Mouse (Mus musculus) heart, postnatal 14 days (tissue): ENCODE results near the gene Tmem8b. TPM values are rescaled to one million over a fixed set of nuclear protein-coding genes. Genes with fewer than 3 reads are reported as not detected.
A peak's percentile ranks its signal among the peaks of the same experiment; 100 is the strongest.

Experiments
- DNase-seq, 2 experiments: peaks; one replicate each; pipeline ENCODE4 v3.0.0; 2021 to 2022
- intact Hi-C: fragments of 180-260 bp; cut with DNase I; formaldehyde crosslinking; loops from one replicate; pipeline ENCODE4 v1.15.1; 2025
- long read RNA-seq, 2 experiments: library from polyadenylated mRNA; stranded (forward); transcript quantifications; one replicate each; pipeline ENCODE4 v2.0.0; 2021
- total RNA-seq, 2 experiments: library from RNA; stranded (reverse); gene quantifications; 2 replicates each; pipeline ENCODE4 v1.2.3; 2021

Tmem8b gene
- total RNA-seq: 10 to 100 TPM; 16.4 TPM
- long read RNA-seq, experiment 1, partial matches to known transcripts: 3 of 5 reads
- long read RNA-seq, experiment 1, other reads (novel, unspliced or antisense): 2 of 5 reads
- long read RNA-seq, experiment 2, partial matches to known transcripts: 7 of 10 reads
- long read RNA-seq, experiment 2, other reads (novel, unspliced or antisense): 3 of 10 reads

DNA sequence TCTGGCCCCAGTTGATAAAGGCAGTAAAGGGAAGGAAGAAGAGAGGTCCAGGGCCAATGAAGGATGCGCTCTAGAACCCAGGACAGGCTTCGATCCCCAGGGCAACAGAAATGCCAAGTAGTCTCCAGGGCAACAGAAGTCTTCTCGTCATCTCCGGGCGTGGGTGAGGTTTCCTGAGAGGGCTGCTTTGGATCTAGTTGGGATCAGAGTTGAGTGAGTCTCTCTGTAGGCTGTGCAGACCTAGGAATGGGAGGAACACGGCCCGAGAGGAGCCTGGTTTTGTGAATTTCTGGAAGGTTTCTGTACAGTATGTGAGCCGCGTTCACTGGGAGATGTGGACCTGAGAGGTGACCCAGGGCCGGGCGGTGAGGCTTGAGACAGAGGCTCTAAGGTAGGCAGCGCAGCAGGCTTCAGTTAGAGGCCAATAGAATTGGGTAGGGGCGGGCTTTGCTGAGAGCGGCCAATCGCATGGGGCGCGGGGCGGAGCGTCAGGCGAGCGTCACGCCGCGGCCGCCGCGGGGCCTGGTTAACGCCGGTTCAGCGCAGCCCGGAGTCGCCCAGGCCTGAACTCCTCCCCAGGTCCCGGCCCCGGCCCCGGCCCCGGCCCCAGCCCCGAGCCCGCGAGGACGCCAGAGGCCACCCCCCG, at the start of gene Tmem8b, which contains the start of gene Fam221b:
Gene Tmem8b (plus strand): TSS at position 190 of the 646 bp plus-strand sequence.
Gene Fam221b (minus strand): TSS at position 364 of the 646 bp plus-strand sequence.
- peak; percentile 92 for DNase-seq
- intact Hi-C loops: loop anchor here (5.0 kb wide), 3 partner anchors 87 to 227 kb away; partner anchors contain the start of genes Msmp and Tesk1

GRCm38 (mm10) chr4:43620146-43620778, 48.5 kb upstream of the Tmem8b start:
- no peak for DNase-seq
- intact Hi-C loops: no loop called here

DNA sequence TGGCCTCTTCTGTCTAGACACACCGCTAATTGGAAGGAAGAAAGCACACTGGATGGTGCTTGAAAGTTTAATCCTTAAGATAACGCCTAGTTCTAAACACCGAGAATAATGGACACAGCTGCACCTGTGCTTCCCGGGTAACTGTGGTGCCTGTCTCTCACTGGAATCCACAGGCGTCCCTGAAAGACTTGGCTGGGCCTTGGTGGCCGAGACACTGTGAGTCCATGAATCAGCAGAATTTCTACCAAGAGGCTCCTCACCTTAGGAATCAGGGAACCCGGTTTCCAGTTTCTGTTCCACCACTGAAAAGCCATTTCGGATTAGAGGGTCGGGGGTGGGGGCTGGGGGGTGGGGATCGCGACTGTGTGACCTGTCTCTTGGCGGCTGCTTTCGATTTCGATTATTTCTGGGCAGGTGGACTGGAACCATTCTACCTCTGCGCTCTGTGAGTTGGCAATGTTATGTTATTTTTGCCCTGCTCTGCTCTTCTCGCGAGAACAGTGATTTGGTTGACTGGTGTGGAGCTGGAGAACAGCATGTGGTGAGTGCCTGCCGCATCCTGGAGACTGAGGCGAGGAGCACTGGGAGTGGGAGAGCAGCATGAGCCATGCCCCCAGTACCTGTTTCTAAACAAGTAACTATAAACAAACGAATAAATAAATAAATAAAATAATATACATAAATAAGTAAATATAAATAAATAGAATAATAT, 39.5 kb upstream of the Tmem8b start:
- DNase-seq: no peak
- intact Hi-C loops: no loop called here

- intact Hi-C loops: loop anchor here (1.0 to 10.0 kb wide), 4 partner anchors 37 to 235 kb away; partner anchors contain the start of genes Gba2 and Rgp1
- peak; percentile 75 to 87 for DNase-seq
These were observed 38.7 kb upstream of the Tmem8b start for GRCm38 (mm10) chr4:43630030-43630581.

DNA sequence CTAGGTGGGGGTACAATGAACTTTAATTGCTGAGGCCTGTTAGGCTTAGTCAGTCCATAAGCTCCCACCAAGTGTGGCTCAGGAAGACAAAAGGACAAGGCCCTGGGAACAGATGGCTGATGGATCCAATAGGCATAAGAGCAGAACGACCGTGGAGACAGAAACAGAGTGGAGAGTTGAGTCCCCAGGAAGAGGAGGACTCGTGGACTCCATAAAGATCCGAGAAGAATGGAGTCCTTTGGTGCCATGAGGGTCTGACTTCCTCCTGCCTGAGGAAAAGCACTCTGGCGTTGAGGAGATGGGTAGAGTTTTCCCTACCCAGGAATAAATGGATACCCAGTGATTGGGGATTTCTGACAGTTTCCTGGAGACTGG, 38.1 kb upstream of the Tmem8b start:
- intact Hi-C loops: loop anchor here (1.0 to 10.0 kb wide), 4 partner anchors 36 to 234 kb away; partner anchors contain the start of genes Gba2 and Rgp1
- no peak for DNase-seq

DNA sequence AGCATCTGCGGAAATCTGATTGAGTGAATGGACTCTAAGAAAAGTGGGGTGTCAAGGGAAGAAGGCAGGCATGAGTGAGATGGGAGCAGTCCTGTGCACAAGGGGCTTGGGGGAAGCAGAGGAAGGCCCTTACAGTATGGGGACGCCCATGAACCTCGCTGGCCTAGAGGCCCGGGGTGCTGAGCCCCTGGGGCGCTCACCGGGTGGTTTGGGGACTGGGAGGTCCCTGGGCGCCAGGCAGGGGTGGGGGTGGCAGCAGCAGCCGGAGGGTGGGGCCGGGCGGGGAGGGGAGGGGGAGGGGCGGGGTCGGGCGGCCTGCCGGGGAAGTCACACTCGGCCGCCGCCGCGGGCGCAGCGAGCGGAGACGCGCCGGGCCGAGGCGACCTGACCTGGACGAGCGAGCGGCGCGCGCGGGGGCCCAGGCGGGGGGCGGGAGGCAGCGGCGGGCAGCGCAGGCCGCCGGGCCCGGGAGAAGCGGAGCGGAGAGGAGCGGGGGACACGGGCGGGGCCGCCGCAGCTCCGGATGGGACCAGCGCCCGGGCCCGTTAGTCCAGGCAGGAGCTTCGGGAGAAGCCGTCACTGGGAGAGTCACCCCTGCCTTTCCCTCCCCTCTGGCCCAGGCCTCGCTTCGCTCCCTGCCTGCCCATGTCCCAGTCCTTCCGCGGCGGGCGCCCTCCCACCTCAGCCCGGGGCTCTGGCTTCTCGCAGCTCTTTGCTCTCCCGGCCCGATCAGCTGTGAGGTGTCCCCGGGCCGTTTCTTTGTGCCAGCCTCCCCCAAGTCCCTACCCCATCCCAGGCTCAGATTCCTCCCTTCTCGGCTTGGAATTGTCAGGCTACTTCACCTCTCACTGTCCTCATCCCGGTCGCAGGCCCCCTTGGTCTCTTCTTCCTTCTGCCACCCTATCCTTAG, 37.5 kb upstream of the Tmem8b start, which contains the start of gene Npr2:
Gene Npr2 (plus strand): TSS at position 890 of the 910 bp plus-strand sequence.
- DNase-seq: peak; percentile 69 to 80
- intact Hi-C loops: loop anchor here (2.0 to 10.0 kb wide), 3 partner anchors 36 to 234 kb away; partner anchors contain the start of genes Gba2 and Rgp1

DNA sequence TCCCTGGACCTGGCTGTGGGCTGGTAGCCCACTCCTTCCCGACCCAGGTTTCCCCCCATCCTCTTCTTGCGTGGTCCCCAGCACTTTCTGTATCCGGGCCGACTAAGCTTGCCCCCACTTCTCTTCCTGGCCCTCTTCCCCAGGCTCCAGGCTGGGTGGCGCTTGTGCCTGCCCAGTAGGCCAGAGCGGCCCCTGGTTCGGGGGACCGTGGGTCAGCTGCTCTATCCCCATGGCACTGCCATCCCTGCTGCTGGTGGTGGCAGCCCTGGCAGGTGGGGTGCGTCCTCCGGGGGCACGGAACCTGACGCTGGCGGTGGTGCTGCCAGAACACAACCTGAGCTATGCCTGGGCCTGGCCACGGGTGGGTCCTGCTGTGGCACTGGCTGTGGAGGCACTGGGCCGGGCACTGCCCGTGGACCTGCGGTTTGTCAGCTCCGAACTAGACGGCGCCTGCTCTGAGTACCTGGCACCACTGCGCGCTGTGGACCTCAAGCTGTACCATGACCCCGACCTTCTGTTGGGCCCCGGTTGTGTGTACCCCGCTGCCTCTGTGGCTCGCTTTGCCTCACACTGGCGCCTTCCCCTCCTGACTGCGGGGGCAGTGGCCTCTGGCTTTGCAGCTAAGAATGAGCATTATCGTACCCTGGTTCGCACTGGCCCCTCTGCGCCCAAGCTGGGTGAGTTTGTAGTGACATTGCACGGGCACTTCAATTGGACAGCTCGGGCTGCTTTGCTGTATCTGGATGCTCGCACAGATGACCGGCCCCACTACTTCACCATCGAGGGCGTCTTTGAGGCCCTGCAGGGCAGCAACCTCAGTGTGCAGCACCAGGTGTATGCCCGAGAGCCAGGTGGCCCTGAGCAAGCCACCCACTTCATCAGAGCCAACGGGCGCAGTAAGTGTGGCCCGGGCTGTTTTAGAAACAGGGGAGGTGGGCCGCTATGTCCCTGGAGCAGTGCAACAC, 36.5 kb upstream of the Tmem8b start:
- DNase-seq: peak; percentile 33 to 40
- intact Hi-C loops: loop anchor here (2.0 to 10.0 kb wide), 3 partner anchors 35 to 233 kb away; partner anchors contain the start of genes Gba2 and Rgp1

- intact Hi-C loops: loop anchor here (5.0 to 10.0 kb wide), 2 partner anchors 56 to 232 kb away; partner anchors contain the start of genes Gba2 and Rgp1
- DNase-seq: peak in 1 of 2 experiments; percentile 0
These were observed 35.5 kb upstream of the Tmem8b start for GRCm38 (mm10) chr4:43633296-43633695.

- intact Hi-C loops: loop anchor here (5.0 to 10.0 kb wide), 2 partner anchors 56 to 231 kb away; partner anchors contain the start of genes Gba2 and Rgp1
- no peak for DNase-seq
These were observed 35.0 kb upstream of the Tmem8b start for GRCm38 (mm10) chr4:43633736-43634135.

DNA sequence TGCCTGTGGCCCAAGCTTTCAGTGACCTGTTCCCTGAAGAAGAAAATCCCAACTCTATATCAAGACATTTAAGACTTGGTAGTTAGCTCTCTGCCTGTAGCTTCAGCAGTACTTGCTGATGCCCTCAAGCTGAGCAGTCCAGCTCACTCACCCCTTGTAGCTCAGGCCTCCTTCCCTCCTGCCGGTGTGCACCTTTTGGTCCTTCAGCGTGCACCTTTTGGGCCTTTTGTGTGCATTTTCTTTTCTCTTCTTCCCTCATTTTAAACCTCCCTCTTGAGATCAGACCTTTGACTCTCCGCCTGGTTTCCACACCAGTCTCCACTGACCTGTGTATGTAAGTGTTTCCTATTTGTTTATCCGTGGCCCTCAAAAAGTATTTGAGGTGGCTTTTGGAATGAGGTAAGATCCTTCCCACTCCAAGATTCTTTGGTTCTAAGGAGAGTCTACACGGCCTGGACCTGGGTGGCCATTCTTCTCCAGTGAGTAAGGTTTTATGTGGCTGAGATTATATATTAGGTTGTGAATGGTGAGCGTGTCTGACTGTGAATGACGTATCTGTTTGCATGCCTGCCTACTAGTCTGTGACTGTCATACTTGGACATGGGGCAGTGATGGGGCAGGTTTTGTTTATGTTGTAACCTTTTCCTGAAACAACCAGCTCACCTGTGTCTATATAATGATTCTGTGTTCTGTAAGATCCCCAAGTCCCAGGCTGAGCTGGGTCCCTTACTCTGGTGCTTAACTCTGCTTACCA, 34.0 kb upstream of the Tmem8b start:
- peak in 1 of 2 experiments; percentile 0 for DNase-seq
- intact Hi-C loops: loop anchor here (5.0 to 10.0 kb wide), 2 partner anchors 57 to 230 kb away; partner anchors contain the start of genes Gba2 and Rgp1

DNA sequence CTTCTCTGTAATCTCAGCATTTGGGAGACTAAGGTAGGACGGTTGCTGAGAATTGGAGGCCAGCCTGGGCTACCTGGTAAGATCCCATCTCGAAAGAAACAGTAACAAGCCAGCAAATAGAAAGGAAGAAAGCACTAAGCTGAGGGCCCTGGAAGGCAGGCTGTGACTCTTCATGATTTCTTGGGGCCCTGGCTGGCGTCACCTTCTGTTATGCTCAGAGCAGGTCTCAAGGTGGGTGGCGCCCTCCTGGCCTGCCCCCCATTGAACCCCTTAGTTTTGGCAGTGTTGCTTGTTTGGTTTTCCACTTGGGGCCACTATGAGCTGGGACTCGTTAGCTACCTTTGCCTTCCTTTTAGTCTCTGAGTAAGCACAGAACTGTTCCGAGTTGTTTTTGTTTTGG, 32.0 kb upstream of the Tmem8b start:
- intact Hi-C loops: loop anchor here (10.0 kb wide), 1 partner anchor 228 kb away; no protein-coding TSS in a partner anchor
- DNase-seq: no peak

DNA sequence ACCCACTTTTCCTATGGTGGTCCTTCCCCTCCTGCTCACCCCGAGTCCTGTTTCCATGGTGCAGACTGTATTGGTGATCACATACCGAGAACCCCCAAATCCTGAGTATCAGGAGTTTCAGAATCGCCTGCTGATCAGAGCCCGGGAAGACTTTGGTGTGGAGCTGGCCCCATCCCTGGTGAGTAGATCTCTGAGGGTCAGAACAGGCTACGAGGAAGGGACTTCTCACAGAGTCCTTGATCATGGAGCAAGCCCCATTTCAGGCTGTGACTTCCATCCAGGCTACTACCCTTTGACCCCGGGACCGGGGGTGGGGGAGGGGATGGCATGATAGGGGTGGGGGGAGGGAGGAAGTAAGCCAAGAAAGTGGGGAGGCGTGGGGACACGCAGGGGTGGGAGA, 28.7 kb upstream of the Tmem8b start:
- intact Hi-C loops: no loop called here
- no peak for DNase-seq

DNA sequence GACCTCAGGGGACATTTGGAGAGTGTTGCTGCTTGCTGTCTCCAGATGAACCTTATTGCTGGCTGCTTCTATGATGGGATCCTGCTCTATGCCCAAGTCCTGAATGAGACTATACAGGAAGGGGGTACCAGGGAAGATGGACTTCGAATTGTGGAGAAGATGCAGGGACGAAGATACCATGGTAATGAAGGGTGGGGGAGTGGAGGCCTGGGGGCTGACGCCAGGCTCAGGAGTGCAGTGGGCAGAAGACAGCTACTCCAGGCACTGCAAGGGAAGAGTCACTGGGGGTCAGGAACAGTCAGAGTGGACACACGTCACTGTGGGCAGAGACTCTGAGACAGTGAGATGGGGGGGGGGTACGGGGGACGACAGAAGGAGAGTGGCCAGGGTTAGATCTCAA, 28.3 kb upstream of the Tmem8b start:
- DNase-seq: no peak
- intact Hi-C loops: no loop called here

GRCm38 (mm10) chr4:43649783-43650182, 19.0 kb upstream of the Tmem8b start:
- DNase-seq: no peak
- intact Hi-C loops: no loop called here

GRCm38 (mm10) chr4:43652726-43653125, 16.0 kb upstream of the Tmem8b start:
- DNase-seq: no peak
- intact Hi-C loops: no loop called here

- intact Hi-C loops: no loop called here
- peak in 1 of 2 experiments; percentile 25 for DNase-seq
These were observed 15.4 kb upstream of the Tmem8b start, which contains the start of gene Spag8 for GRCm38 (mm10) chr4:43653161-43654015. TSS of gene Spag8 (minus strand) at chr4:43653594.
